Mouse (Mus musculus): ENCODE data around the gene Prkcd.

Gene Prkcd

GRCm38 (mm10) chr14:30625856-30626726 lies at the start of gene Prkcd:
TSS of gene Prkcd (minus strand) at chr14:30626210.
- no peak for TF ChIP-seq GATA4 (IDR thresholded peaks at IDR 0.05; ENCODE audit: insufficient replicate concordance, low read length)

GRCm38 (mm10) chr14:30674947-30675346 lies 48.9 kb upstream of the Prkcd start:
- TF ChIP-seq GATA4 (IDR thresholded peaks at IDR 0.05; ENCODE audit: insufficient replicate concordance, low read length): no peak

GRCm38 (mm10) chr14:30671986-30672312 lies 45.9 kb upstream of the Prkcd start:
- no peak for TF ChIP-seq GATA4 (IDR thresholded peaks at IDR 0.05; ENCODE audit: insufficient replicate concordance, low read length)

DNA sequence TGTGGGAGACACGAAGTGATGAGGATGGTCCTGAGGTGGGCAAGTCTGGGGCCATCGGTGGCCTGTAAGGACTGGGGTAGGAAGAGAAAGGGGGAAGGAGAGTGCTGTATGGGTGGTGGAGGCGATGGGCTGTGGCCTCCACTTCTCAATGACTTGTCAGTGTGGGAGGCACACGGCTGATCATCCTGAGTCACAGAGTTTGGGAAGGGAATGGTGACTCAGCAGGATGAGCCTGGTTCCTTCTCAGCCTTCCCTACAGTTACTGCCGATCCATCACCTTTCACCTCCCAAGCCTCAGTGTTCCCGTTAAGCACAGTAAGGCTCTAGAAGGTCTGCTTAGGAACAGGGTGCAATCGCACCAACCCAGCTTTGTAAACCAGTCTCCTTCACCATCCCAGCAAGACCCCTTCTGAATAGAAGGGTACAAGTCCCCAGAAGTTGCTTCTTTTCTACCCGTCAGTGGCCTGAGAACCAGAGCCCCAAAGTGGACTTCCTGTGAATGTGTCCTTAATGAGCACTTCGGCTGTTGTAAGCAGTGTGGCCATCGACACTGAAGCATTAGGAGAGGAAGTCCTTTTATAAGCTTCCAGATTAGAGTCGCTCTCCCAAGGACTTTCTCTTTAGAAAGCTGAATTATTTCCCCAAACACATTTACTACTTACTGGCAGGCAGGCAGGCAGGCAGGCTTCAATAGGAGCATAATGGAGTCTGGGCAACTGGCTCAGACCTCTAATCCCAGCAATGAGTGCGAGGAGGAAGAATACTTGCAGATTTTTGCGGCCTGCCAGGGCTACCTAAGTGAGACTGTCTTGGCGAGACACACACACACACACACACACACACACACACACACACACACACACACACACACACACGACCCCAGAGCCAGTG lies 45.3 kb upstream of the Prkcd start:
- TF ChIP-seq GATA4 (IDR thresholded peaks at IDR 0.05; ENCODE audit: insufficient replicate concordance, low read length): no peak

DNA sequence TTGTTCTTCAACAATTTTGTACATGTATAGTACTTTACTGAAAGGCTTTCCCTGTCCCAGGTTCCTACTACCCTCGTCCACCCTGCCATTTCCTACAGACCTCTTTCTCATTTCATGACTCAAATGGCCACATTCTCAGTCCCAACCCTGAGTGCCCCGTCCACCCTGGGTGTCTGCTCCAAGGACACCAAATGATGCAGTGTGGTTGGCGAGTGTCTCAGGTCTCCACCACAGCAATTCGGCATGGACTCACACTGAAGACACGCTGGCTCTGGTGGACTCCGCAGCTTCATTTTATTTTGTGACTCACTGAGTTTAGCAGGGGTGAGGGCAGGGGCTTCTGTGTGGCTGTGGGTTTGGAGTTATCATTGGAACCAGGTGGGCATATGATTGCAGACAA lies 44.2 kb upstream of the Prkcd start:
- no peak for TF ChIP-seq GATA4 (IDR thresholded peaks at IDR 0.05; ENCODE audit: insufficient replicate concordance, low read length)

- no peak for TF ChIP-seq GATA4 (IDR thresholded peaks at IDR 0.05; ENCODE audit: insufficient replicate concordance, low read length)
These were observed 40.6 kb upstream of the Prkcd start for GRCm38 (mm10) chr14:30666604-30667003.

DNA sequence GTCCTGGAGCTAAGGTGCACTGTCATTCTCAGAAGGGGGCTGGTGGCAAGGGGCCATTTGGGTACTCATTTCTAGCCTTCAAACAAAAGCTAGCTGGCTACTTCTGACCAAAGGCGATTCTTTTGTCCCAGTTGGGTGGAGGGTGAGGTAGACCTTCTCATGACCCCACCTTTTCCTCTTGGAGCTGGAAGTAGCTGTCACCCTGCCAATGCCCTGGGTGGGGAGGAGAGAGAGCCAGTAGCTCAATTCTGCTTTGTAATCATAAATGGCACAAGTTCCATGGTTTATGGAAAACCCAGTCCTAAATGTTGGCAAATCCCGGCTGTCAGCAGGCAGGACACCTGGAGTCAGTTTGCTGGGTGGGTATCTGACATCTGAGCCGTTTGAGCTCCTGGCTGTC lies 40.1 kb upstream of the Prkcd start:
- TF ChIP-seq GATA4 (IDR thresholded peaks at IDR 0.05; ENCODE audit: insufficient replicate concordance, low read length): no peak

- no peak for TF ChIP-seq GATA4 (IDR thresholded peaks at IDR 0.05; ENCODE audit: insufficient replicate concordance, low read length)
These were observed 29.5 kb upstream of the Prkcd start for GRCm38 (mm10) chr14:30655531-30655930.

- TF ChIP-seq GATA4 (IDR thresholded peaks at IDR 0.05; ENCODE audit: insufficient replicate concordance, low read length): no peak
These were observed 28.8 kb upstream of the Prkcd start for GRCm38 (mm10) chr14:30654691-30655228.

DNA sequence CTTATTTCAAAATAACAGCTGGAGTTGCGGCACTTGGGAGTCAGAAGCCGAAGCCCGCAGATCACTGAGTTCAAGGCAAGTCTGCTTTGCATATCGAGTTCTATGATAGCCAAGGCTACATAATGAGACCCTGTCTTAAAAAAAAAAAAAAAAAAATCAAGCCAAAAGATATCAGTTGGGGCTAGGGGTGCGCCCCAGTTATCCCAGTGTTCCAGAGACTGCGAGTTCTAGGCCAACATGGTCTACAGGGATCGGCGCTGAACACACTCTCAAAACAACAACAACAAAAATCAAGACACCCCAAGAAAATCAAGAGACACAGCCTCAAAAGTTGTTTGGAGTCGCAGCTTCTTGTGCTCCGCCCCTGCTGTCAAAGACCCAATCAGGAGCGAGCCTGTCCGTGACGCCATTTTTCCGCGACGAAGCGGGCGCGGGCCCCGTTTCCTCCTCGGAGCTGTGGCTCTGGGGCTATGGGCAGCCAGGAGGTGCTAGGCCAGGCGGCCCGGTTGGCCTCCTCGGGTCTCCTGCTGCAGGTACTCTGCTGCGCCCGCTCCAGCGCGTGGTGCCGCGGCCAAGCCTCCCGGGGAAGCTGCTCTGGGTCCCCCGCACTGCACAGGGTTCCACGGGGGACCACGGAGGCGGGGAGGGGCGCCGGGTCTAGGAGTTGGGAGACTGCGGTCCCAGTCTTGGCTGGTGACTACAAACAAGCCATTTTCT lies 28.1 kb upstream of the Prkcd start, which contains the start of gene Rft1:
Gene Rft1, plus strand, starts transcription at position 418 of the 717 bp plus-strand sequence.
- TF ChIP-seq GATA4 (IDR thresholded peaks at IDR 0.05; ENCODE audit: insufficient replicate concordance, low read length): peak; percentile 13; the same call in 1 of the 2 replicates

GRCm38 (mm10) chr14:30650969-30651368 lies 25.0 kb upstream of the Prkcd start:
- no peak for TF ChIP-seq GATA4 (IDR thresholded peaks at IDR 0.05; ENCODE audit: insufficient replicate concordance, low read length)

GRCm38 (mm10) chr14:30649745-30650144 lies 23.7 kb upstream of the Prkcd start:
- TF ChIP-seq GATA4 (IDR thresholded peaks at IDR 0.05; ENCODE audit: insufficient replicate concordance, low read length): no peak

DNA sequence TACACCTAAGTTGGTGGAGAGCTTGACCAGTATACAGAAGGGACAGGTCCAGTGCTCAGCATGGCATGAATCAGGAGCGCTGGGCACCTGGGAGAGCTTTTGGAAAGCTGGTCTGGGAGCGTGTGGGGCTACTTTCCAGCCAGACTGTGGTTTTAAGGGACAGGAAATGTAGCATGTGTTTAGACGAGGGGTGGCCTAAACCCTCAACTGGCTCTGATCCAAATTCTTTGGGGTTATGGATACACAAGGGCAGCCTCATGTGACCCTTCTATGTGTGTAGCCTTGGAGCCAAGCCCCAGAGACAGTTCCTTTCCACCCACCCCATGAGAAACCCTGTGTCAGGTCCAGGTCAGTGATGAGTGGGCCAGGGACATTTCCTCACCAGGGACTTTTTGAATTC lies 22.5 kb upstream of the Prkcd start:
- no peak for TF ChIP-seq GATA4 (IDR thresholded peaks at IDR 0.05; ENCODE audit: insufficient replicate concordance, low read length)

DNA sequence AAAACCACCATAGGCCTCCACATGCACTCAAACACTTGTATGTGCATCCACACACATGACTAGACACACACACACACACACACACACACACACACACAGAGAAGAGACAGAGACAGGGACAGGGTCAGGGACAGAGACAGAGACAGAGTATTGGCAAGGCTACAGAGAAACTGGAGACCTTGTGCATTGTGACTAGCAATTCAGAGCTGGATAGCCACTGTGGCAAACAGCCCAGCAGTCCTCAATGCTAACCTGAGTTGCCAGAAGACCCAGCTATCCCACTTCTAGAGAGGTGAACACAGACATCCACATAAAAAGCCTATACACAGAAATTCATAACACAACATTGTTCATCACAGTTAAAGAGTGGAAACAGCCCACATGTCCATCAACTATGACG lies 20.5 kb upstream of the Prkcd start:
- TF ChIP-seq GATA4 (IDR thresholded peaks at IDR 0.05; ENCODE audit: insufficient replicate concordance, low read length): no peak

DNA sequence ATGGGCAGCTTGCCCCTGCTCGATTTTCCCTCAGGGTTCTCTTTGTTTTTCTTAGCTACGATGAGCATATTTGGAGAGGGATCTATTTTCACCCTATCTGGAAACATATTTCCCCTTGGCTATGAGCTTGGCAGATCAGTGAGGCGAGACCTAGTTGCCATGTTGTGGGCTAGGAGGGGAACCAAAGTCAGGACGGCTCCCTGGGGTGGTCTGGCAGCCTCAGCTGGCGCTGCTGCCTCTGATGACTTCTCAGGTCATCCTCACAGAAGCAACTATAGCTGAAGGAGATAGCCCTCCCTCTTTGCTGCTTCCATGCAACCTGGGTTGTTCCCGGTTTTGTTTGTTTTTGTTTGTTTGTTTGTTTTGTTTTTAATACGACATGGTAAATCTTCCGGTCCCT lies 19.1 kb upstream of the Prkcd start:
- no peak for TF ChIP-seq GATA4 (IDR thresholded peaks at IDR 0.05; ENCODE audit: insufficient replicate concordance, low read length)

Data from liver, adult (tissue).